Mouse (Mus musculus) left cerebral cortex, adult 2 months (tissue): ENCODE results near the gene Atf5. TPM values are rescaled to one million over a fixed set of nuclear protein-coding genes. Genes with fewer than 3 reads are reported as not detected.

Experiments
- DNase-seq, 2 experiments: peaks; one replicate each; pipeline ENCODE4 v3.0.0; 2021 to 2022; ENCODE audit warnings: low spot score in 2 of 2, mixed read lengths in 1 of 2; ENCODE audit errors: extremely low spot score in 1 of 2
- H3K27ac ChIP-seq: fragments of 200-600 bp; 2 replicates; pipeline ENCODE4 v1.8.1; 2022
- H3K4me3 ChIP-seq: fragments of 200-600 bp; 2 replicates; pipeline ENCODE4 v1.8.1; 2022
- CTCF ChIP-seq: fragments of 200-600 bp; IDR thresholded peaks from 2 replicates; pipeline ENCODE4 v1.8.1; 2022; ENCODE audit warnings: antibody characterized with exemption, mild to moderate bottlenecking, moderate library complexity
- intact Hi-C: fragments of 180-260 bp; cut with DNase I; formaldehyde crosslinking; loops from one replicate; pipeline ENCODE4 v1.15.1; 2025
- total RNA-seq, 2 experiments: library from RNA; stranded (reverse); gene quantifications; 2 replicates each; pipeline ENCODE4 v1.2.3; 2021

Gene Atf5
- total RNA-seq, 2 experiments from 2014 or later, result 23.1 to 23.4 TPM

GRCm38 (mm10) chr7:44849416-44850111 is 33.1 kb upstream of the Atf5 start:
- peak; percentile 87 to 89 for DNase-seq
- TF ChIP-seq CTCF, result no peak
- H3K27ac ChIP-seq, result peak overlapping the region; percentile 99
- intact Hi-C loops, result loop anchor here (1.0 to 10.0 kb wide), 3 partner anchors 31 to 275 kb away; partner anchors contain the start of genes Med25, Rpl13a and Rps11
- H3K4me3 ChIP-seq, result peak overlapping the region; percentile 68

- no peak for TF ChIP-seq CTCF
- Histone ChIP-seq H3K27ac (peak within 1 kb of the TSS; percentile 99), H3K4me3 (peak within 1 kb of the TSS; percentile 68)
- intact Hi-C loops, result loop anchor here (1.0 to 2.0 kb wide), 2 partner anchors 30 to 44 kb away; partner anchors contain the start of gene Med25
- peak; percentile 98 to 99 for DNase-seq
These were observed 32.3 kb upstream of the Atf5 start, which contains the start of the genes Akt1s1 and Tbc1d17 for GRCm38 (mm10) chr7:44848561-44849415. Gene Akt1s1 (plus strand): TSS chr7:44848991. Gene Tbc1d17 (minus strand): TSS chr7:44849079.

- intact Hi-C loops, result loop anchor here (2.0 kb wide), 1 partner anchor 29 kb away; no protein-coding TSS in a partner anchor
- no peak for DNase-seq
- no peak overlapping the region; the same call in 1 of the 2 replicates for H3K27ac ChIP-seq
- no peak for TF ChIP-seq CTCF
- H3K4me3 ChIP-seq, result peak overlapping the region; percentile 68
These were observed 31.3 kb upstream of the Atf5 start for GRCm38 (mm10) chr7:44847772-44848171.

GRCm38 (mm10) chr7:44846804-44847203 is 30.3 kb upstream of the Atf5 start:
- intact Hi-C loops, result no loop called here
- no peak for DNase-seq
- Histone ChIP-seq H3K27ac (no peak overlapping the region), H3K4me3 (no peak overlapping the region)
- no peak for TF ChIP-seq CTCF

- H3K27ac ChIP-seq, result no peak overlapping the region
- no peak for TF ChIP-seq CTCF
- DNase-seq, result no peak
- no peak overlapping the region for H3K4me3 ChIP-seq
- intact Hi-C loops, result no loop called here
These were observed 28.5 kb upstream of the Atf5 start for GRCm38 (mm10) chr7:44845006-44845405.

- DNase-seq, result no peak
- intact Hi-C loops, result no loop called here
- no peak overlapping the region for H3K27ac ChIP-seq
- TF ChIP-seq CTCF, result no peak
- no peak overlapping the region for H3K4me3 ChIP-seq
These were observed 25.5 kb upstream of the Atf5 start for GRCm38 (mm10) chr7:44841825-44842463.

GRCm38 (mm10) chr7:44840426-44840825 is 24.0 kb upstream of the Atf5 start:
- intact Hi-C loops, result no loop called here
- H3K4me3 ChIP-seq, result no peak overlapping the region
- no peak for DNase-seq
- no peak for TF ChIP-seq CTCF
- H3K27ac ChIP-seq, result no peak overlapping the region

- intact Hi-C loops, result no loop called here
- DNase-seq, result peak in 1 of 2 experiments; percentile 58
- Histone ChIP-seq H3K4me3 (peak overlapping the region; percentile 32), H3K27ac (no peak overlapping the region)
- no peak for TF ChIP-seq CTCF
These were observed 23.2 kb upstream of the Atf5 start for GRCm38 (mm10) chr7:44839491-44840191.

GRCm38 (mm10) chr7:44839171-44839490 is 22.7 kb upstream of the Atf5 start:
- no peak for TF ChIP-seq CTCF
- DNase-seq, result no peak
- intact Hi-C loops, result no loop called here
- peak overlapping the region; percentile 32 for H3K4me3 ChIP-seq
- H3K27ac ChIP-seq, result no peak overlapping the region

GRCm38 (mm10) chr7:44838073-44838472 is 21.6 kb upstream of the Atf5 start:
- Histone ChIP-seq H3K27ac (no peak overlapping the region), H3K4me3 (no peak overlapping the region)
- no peak for TF ChIP-seq CTCF
- no peak for DNase-seq
- intact Hi-C loops, result no loop called here

GRCm38 (mm10) chr7:44836423-44837053 is 20.1 kb upstream of the Atf5 start:
- Histone ChIP-seq H3K4me3 (no peak overlapping the region), H3K27ac (no peak overlapping the region)
- no peak for DNase-seq
- no peak for TF ChIP-seq CTCF
- intact Hi-C loops, result no loop called here
